Mouse (Mus musculus): Measurements from ENCODE around the gene Cmtm4.

The Cmtm4 gene

GRCm38 (mm10) chr8:104373779-104374178, 21.8 kb downstream of the Cmtm4 start:
- no peak for DNase-seq

- no peak for DNase-seq
Measured at GRCm38 (mm10) chr8:104371121-104371520, 24.5 kb downstream of the Cmtm4 start.

- no peak for DNase-seq
Measured at GRCm38 (mm10) chr8:104370071-104370470, 25.5 kb downstream of the Cmtm4 start.

GRCm38 (mm10) chr8:104369591-104369990, 26.0 kb downstream of the Cmtm4 start:
- DNase-seq: no peak

- DNase-seq: no peak
Measured at GRCm38 (mm10) chr8:104367398-104367797, 28.2 kb downstream of the Cmtm4 start.

- DNase-seq: no peak
Measured at GRCm38 (mm10) chr8:104365695-104366094, 29.9 kb downstream of the Cmtm4 start.

- DNase-seq: peak; percentile 47
Measured at GRCm38 (mm10) chr8:104359778-104360456, 35.7 kb downstream of the Cmtm4 start.

GRCm38 (mm10) chr8:104358637-104359036, 37.0 kb downstream of the Cmtm4 start:
- no peak for DNase-seq

- DNase-seq: no peak
Measured at GRCm38 (mm10) chr8:104354504-104354903, 41.1 kb downstream of the Cmtm4 start.

GRCm38 (mm10) chr8:104353186-104353585, 42.4 kb downstream of the Cmtm4 start:
- no peak for DNase-seq

- DNase-seq: no peak
Measured at GRCm38 (mm10) chr8:104350047-104350446, 45.6 kb downstream of the Cmtm4 start.

GRCm38 (mm10) chr8:104348971-104349370, 46.6 kb downstream of the Cmtm4 start:
- DNase-seq: no peak

GRCm38 (mm10) chr8:104346706-104347105, 48.9 kb downstream of the Cmtm4 start:
- DNase-seq: no peak

GRCm38 (mm10) chr8:104344622-104345021, 51.0 kb downstream of the Cmtm4 start:
- no peak for DNase-seq

GRCm38 (mm10) chr8:104343957-104344356, 51.6 kb downstream of the Cmtm4 start:
- peak; percentile 89 for DNase-seq

- DNase-seq: no peak
Measured at GRCm38 (mm10) chr8:104342426-104342825, 53.2 kb downstream of the Cmtm4 start.

- no peak for DNase-seq
Measured at GRCm38 (mm10) chr8:104341678-104342077, 53.9 kb downstream of the Cmtm4 start.

- no peak for DNase-seq
Measured at GRCm38 (mm10) chr8:104341106-104341561, 54.5 kb downstream of the Cmtm4 start.

GRCm38 (mm10) chr8:104340233-104341105, 55.1 kb downstream of the Cmtm4 start:
- DNase-seq: peak; percentile 34

- DNase-seq: no peak
Measured at GRCm38 (mm10) chr8:104339983-104340232, 55.7 kb downstream of the Cmtm4 start.

GRCm38 (mm10) chr8:104339229-104339982, 56.2 kb downstream of the Cmtm4 start, which contains the start of gene Cmtm3:
Gene Cmtm3 (plus strand): TSS chr8:104339410.
- DNase-seq: no peak

GRCm38 (mm10) chr8:104337890-104338289, 57.7 kb downstream of the Cmtm4 start:
- DNase-seq: no peak

GRCm38 (mm10) chr8:104336806-104337205, 58.8 kb downstream of the Cmtm4 start:
- no peak for DNase-seq

GRCm38 (mm10) chr8:104334196-104334595, 61.4 kb downstream of the Cmtm4 start:
- DNase-seq: no peak
